Mouse (Mus musculus) forebrain, embryonic 11.5 days (tissue): ENCODE results near the gene Prokr1. TPM values are rescaled to one million over a fixed set of nuclear protein-coding genes. Genes with fewer than 3 reads are reported as not detected.

ENCODE experiments used
- ATAC-seq: fragments of 200-750 bp; cut with Nextera tagmentation; replicated peaks from 2 replicates; pipeline ENCODE4 v1.8.0; 2017; ENCODE audit warnings: moderate TSS enrichment; ENCODE audit not compliant: low FRiP score
- DNase-seq: peaks from one replicate; pipeline ENCODE4 v3.0.0-alpha.2; 2017; ENCODE audit warnings: low spot score
- H3K27ac ChIP-seq: fragments of 300-500 bp; sonication (generic); 2 replicates; pipeline ENCODE4 v1.5.1; 2014; ENCODE audit warnings: low read depth, low read length
- H3K27me3 ChIP-seq: fragments of 300-500 bp; sonication (generic); 2 replicates; pipeline ENCODE4 v1.6.1; 2014; ENCODE audit warnings: mild to moderate bottlenecking, low read length, mixed read lengths; ENCODE audit not compliant: control insufficient read depth, insufficient read depth
- H3K36me3 ChIP-seq: fragments of 300-500 bp; sonication (generic); 2 replicates; pipeline ENCODE4 v1.6.1; 2014; ENCODE audit warnings: mild to moderate bottlenecking, low read length, moderate library complexity, mixed read lengths; ENCODE audit not compliant: control insufficient read depth, insufficient read depth
- H3K4me1 ChIP-seq: fragments of 300-500 bp; sonication (generic); replicated peaks from 2 replicates; pipeline ENCODE4 v1.6.1; 2014; ENCODE audit warnings: low read length, mixed read lengths; ENCODE audit not compliant: control insufficient read depth, insufficient read depth
- H3K4me2 ChIP-seq: fragments of 300-500 bp; sonication (generic); 2 replicates; pipeline ENCODE4 v1.6.1; 2014; ENCODE audit warnings: low read depth, mild to moderate bottlenecking, low read length, moderate library complexity, mixed read lengths; ENCODE audit not compliant: severe bottlenecking
- H3K4me3 ChIP-seq: fragments of 300-500 bp; sonication (generic); 2 replicates; pipeline ENCODE4 v1.5.1; 2014; ENCODE audit warnings: low read depth, low read length
- H3K9ac ChIP-seq: fragments of 300-500 bp; sonication (generic); 2 replicates; pipeline ENCODE4 v1.6.1; 2014; ENCODE audit warnings: low read length
- H3K9me3 ChIP-seq: fragments of 300-500 bp; sonication (generic); 2 replicates; pipeline ENCODE4 v1.6.1; 2016; ENCODE audit warnings: low read length, mixed read lengths; ENCODE audit not compliant: control insufficient read depth
- WGBS: fragments of 180-500 bp; shearing (Covaris S2); extraction: QIAGEN DNeasy Blood & Tissue Kit; methylation state at CpG from one replicate; pipeline ENCODE4 v1.1.7; 2014; 5-methylcytosine and 5-hydroxymethylcytosine counted together
- polyA plus RNA-seq: library from polyadenylated mRNA; unstranded; fragments of >200 nt; fragmentation: Nextera tagmentation; extraction: Ambion mirVana; gene quantifications from 2 replicates; pipeline ENCODE4 v1.2.1, GENCODE M21; 2014

The Prokr1 gene
- polyA plus RNA-seq, 1 experiment from 2014 or later: 7.1 TPM

GRCm38 (mm10) chr6:87614794-87615695 lies 24.5 kb upstream of the Prokr1 start:
- Histone ChIP-seq H3K27me3 (no peaks in the 10 kb centered on the region), H3K36me3 (no peaks in the 10 kb centered on the region), H3K27ac (no peak overlapping the region), H3K9me3 (no peaks in the 10 kb centered on the region), H3K9ac (no peak overlapping the region), H3K4me1 (no peaks in the 10 kb centered on the region), H3K4me2 (no peak overlapping the region), H3K4me3 (no peak overlapping the region)
- ATAC-seq (no peak), DNase-seq (peak; percentile 60)
- 64% methylated on average over 11 of the region's 11 CpGs for WGBS

GRCm38 (mm10) chr6:87599825-87600224 lies 9.3 kb upstream of the Prokr1 start:
- Histone ChIP-seq H3K27me3 (no peaks in the 10 kb centered on the region), H3K27ac (no peak overlapping the region), H3K36me3 (no peaks in the 10 kb centered on the region), H3K4me2 (no peak overlapping the region), H3K4me1 (peaks cover 7% of the 10 kb centered on the region; the same call in 1 of the 2 replicates), H3K9ac (no peak overlapping the region), H3K4me3 (no peak overlapping the region), H3K9me3 (no peaks in the 10 kb centered on the region)
- DNase-seq: no peak
- no peak for ATAC-seq

GRCm38 (mm10) chr6:87597116-87597833 lies 6.7 kb upstream of the Prokr1 start:
- Histone ChIP-seq H3K27me3 (no peaks in the 10 kb centered on the region), H3K4me1 (peaks cover 7% of the 10 kb centered on the region; the same call in 1 of the 2 replicates), H3K9me3 (no peaks in the 10 kb centered on the region), H3K9ac (no peak overlapping the region), H3K4me2 (no peak overlapping the region), H3K4me3 (no peak overlapping the region), H3K36me3 (no peaks in the 10 kb centered on the region), H3K27ac (peak overlapping the region; percentile 69; the same call in 1 of the 2 replicates)
- WGBS: 23% methylated on average over 10 of the region's 10 CpGs
- ATAC-seq (peak; percentile 94), DNase-seq (peak; percentile 85)

- ATAC-seq (no peak), DNase-seq (no peak)
- H3K27ac ChIP-seq: no peak overlapping the region
- no peaks in the 10 kb centered on the region for H3K36me3 ChIP-seq
- H3K9me3 ChIP-seq: no peaks in the 10 kb centered on the region
- no peak overlapping the region for H3K9ac ChIP-seq
- no peak overlapping the region for H3K4me3 ChIP-seq
- no peak overlapping the region for H3K4me2 ChIP-seq
- H3K4me1 ChIP-seq: peaks cover 20% of the 10 kb centered on the region
- peaks cover 5% of the 10 kb centered on the region for H3K27me3 ChIP-seq
- 81% methylated on average over 6 of the region's 6 CpGs for WGBS
Measured at GRCm38 (mm10) chr6:87594188-87594587, 3.6 kb upstream of the Prokr1 start.

- Histone ChIP-seq H3K9ac (peak overlapping the region; percentile 59), H3K4me2 (peak overlapping the region; percentile 87), H3K27me3 (peaks cover 8% of the 10 kb centered on the region), H3K4me1 (peaks cover 15% of the 10 kb centered on the region), H3K36me3 (no peaks in the 10 kb centered on the region), H3K4me3 (peak overlapping the region; percentile 47), H3K27ac (no peak overlapping the region), H3K9me3 (no peaks in the 10 kb centered on the region)
- peak; percentile 58; the same call in 1 of the 2 replicates for ATAC-seq
- DNase-seq: peak; percentile 59
- 12% methylated on average over 12 of the region's 12 CpGs for WGBS
Measured at GRCm38 (mm10) chr6:87589718-87590393, 687 bp downstream of the Prokr1 start.

- no peak overlapping the region for H3K4me2 ChIP-seq
- 81% methylated on average over 7 of the region's 7 CpGs for WGBS
Measured at GRCm38 (mm10) chr6:87583991-87584390, 6.6 kb downstream of the Prokr1 start.

GRCm38 (mm10) chr6:87583183-87583611 lies 7.3 kb downstream of the Prokr1 start:
- ATAC-seq: no peak
- no peak overlapping the region for H3K4me2 ChIP-seq

More at GRCm38 (mm10) chr6:87583991-87584390, 6.6 kb downstream of the Prokr1 start:
- ATAC-seq (no peak), DNase-seq (no peak)
- Histone ChIP-seq H3K4me3 (no peak overlapping the region), H3K27ac (no peak overlapping the region), H3K4me1 (peaks cover 2% of the 10 kb centered on the region; the same call in 1 of the 2 replicates), H3K36me3 (no peaks in the 10 kb centered on the region; the same call in 1 of the 2 replicates), H3K9ac (no peak overlapping the region), H3K9me3 (no peaks in the 10 kb centered on the region), H3K27me3 (peaks cover 2% of the 10 kb centered on the region; the same call in 1 of the 2 replicates)

GRCm38 (mm10) chr6:87582456-87582855 lies 8.1 kb downstream of the Prokr1 start:
- Histone ChIP-seq H3K36me3 (no peaks in the 10 kb centered on the region; the same call in 1 of the 2 replicates), H3K4me1 (0 out of 2 replicates have a peak, but pooled peaks cover 2% of the 10 kb centered on the region), H3K27ac (no peak overlapping the region), H3K27me3 (no peaks in the 10 kb centered on the region), H3K4me2 (no peak overlapping the region), H3K9ac (no peak overlapping the region), H3K9me3 (no peaks in the 10 kb centered on the region), H3K4me3 (no peak overlapping the region)
- 86% methylated on average over 6 of the region's 6 CpGs for WGBS
- DNase-seq (no peak), ATAC-seq (no peak)

More at GRCm38 (mm10) chr6:87583183-87583611, 7.3 kb downstream of the Prokr1 start:
- Histone ChIP-seq H3K27me3 (no peaks in the 10 kb centered on the region), H3K9ac (no peak overlapping the region), H3K4me3 (no peak overlapping the region), H3K36me3 (no peaks in the 10 kb centered on the region; the same call in 1 of the 2 replicates), H3K9me3 (no peaks in the 10 kb centered on the region), H3K27ac (no peak overlapping the region), H3K4me1 (0 out of 2 replicates have a peak, but pooled peaks cover 2% of the 10 kb centered on the region)
- no peak for DNase-seq
- 96% methylated on average over 1 of the region's 1 CpGs for WGBS
